Mouse (Mus musculus) embryonic facial prominence, embryonic 11.5 days (tissue): Measurements from ENCODE around the gene 9030025P20Rik. TPM values are rescaled to one million over a fixed set of nuclear protein-coding genes. Genes with fewer than 3 reads are reported as not detected.
"Not testable (repeated sequence)": the region's sequence is repeated elsewhere in the genome, so short reads cannot be mapped to it uniquely, and the experiment has no call there.

Experiments
- ATAC-seq: fragments of 200-750 bp; cut with Nextera tagmentation; replicated peaks from 2 replicates; pipeline ENCODE4 v1.8.0; 2017; ENCODE audit warnings: low read depth; ENCODE audit not compliant: insufficient number of reproducible peaks, low FRiP score, low TSS enrichment
- DNase-seq: peaks from one replicate; pipeline ENCODE4 v3.0.0-alpha.2; 2015; ENCODE audit warnings: low spot score
- H3K27ac ChIP-seq: fragments of 300-500 bp; sonication (generic); replicated peaks from 2 replicates; pipeline ENCODE4 v1.5.1; 2014; ENCODE audit warnings: mild to moderate bottlenecking, low read depth, low read length, control low read depth
- H3K27me3 ChIP-seq: fragments of 300-500 bp; sonication (generic); 2 replicates; pipeline ENCODE4 v1.6.1; 2014; ENCODE audit warnings: mild to moderate bottlenecking, low read length, moderate library complexity, mixed read lengths; ENCODE audit not compliant: control insufficient read depth, insufficient read depth
- H3K36me3 ChIP-seq: fragments of 300-500 bp; sonication (generic); replicated peaks from 2 replicates; pipeline ENCODE4 v1.6.1; 2014; ENCODE audit warnings: low read depth, mild to moderate bottlenecking, low read length, moderate library complexity, mixed read lengths; ENCODE audit not compliant: control insufficient read depth, insufficient read depth
- H3K4me1 ChIP-seq: fragments of 300-500 bp; sonication (generic); 2 replicates; pipeline ENCODE4 v1.6.1; 2014; ENCODE audit warnings: low read length, mixed read lengths; ENCODE audit not compliant: control insufficient read depth, insufficient read depth
- H3K4me2 ChIP-seq: fragments of 300-500 bp; sonication (generic); 2 replicates; pipeline ENCODE4 v1.6.1; 2014; ENCODE audit warnings: low read depth, mild to moderate bottlenecking, control low read depth, low read length, moderate library complexity
- H3K4me3 ChIP-seq: fragments of 300-500 bp; sonication (generic); 2 replicates; pipeline ENCODE4 v1.5.1; 2014; ENCODE audit warnings: low read depth, low read length, control low read depth
- H3K9ac ChIP-seq: fragments of 300-500 bp; sonication (generic); replicated peaks from 2 replicates; pipeline ENCODE4 v1.6.1; 2014; ENCODE audit warnings: mild to moderate bottlenecking, control low read depth, low read length
- H3K9me3 ChIP-seq: fragments of 300-500 bp; sonication (generic); replicated peaks from 2 replicates; pipeline ENCODE4 v1.6.1; 2016; ENCODE audit warnings: mild to moderate bottlenecking, low read length, inconsistent platforms, mixed read lengths; ENCODE audit not compliant: control insufficient read depth
- WGBS: fragments of 180-500 bp; shearing (Covaris S2); extraction: QIAGEN DNeasy Blood & Tissue Kit; methylation state at CpG from one replicate; pipeline ENCODE4 v1.1.7; 2014; 5-methylcytosine and 5-hydroxymethylcytosine counted together
- polyA plus RNA-seq: library from polyadenylated mRNA; unstranded; fragments of >200 nt; fragmentation: Nextera tagmentation; extraction: Ambion mirVana; gene quantifications from 2 replicates; pipeline ENCODE4 v1.2.1, GENCODE M21; 2014

Gene 9030025P20Rik
- polyA plus RNA-seq, 1 experiment from 2014 or later: 10.7 TPM

DNA sequence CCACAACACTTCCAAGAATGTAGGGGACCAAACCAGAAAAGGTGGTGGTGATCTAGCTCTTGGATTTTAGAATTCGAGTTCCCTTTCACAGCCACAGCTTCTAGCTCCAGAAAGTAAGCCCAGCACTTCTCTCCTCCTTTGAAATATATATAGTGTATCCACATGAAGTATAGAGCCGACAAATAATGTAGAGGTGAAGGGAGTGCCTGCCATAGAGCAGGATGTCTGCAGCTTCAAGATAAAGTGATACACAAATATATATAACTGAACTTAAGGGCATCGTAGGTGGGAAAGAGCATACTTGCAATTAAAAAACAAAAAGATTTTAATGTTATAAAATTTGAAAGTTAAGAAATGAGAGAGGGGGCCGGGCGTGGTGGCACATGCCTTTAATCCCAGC is 15.9 kb downstream of the 9030025P20Rik start:
- not testable (repeated sequence) for H3K4me1 ChIP-seq, H3K27me3 ChIP-seq, H3K4me2 ChIP-seq, H3K4me3 ChIP-seq, H3K9ac ChIP-seq, H3K36me3 ChIP-seq, H3K27ac ChIP-seq, DNase-seq, H3K9me3 ChIP-seq, ATAC-seq
- WGBS: no CpG with 5 or more reads among the region's 5 CpGs

DNA sequence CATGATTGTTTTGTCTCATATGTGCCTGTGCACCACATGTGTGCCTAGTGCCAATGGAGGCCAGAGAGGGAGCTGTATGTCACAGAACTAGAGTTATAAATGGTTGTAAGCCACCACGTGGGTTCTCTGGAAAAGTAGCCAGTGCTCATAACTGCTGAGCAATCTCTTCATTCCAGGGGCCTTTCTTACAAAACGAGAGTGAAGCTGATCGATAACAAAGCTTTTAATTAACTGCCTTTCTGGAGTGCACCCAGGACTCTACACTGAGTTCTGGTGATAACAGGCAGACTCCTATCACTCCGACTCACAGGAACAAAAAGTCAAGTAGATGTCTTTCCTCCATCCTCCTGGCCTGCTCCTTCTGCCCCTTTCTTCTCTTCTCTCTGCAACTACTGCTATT is 21.8 kb downstream of the 9030025P20Rik start:
- not testable (repeated sequence) for H3K9ac ChIP-seq, H3K4me3 ChIP-seq, H3K36me3 ChIP-seq, H3K9me3 ChIP-seq, H3K27ac ChIP-seq, H3K27me3 ChIP-seq, ATAC-seq, H3K4me2 ChIP-seq, H3K4me1 ChIP-seq, DNase-seq
- WGBS: no CpG with 5 or more reads among the region's 4 CpGs

DNA sequence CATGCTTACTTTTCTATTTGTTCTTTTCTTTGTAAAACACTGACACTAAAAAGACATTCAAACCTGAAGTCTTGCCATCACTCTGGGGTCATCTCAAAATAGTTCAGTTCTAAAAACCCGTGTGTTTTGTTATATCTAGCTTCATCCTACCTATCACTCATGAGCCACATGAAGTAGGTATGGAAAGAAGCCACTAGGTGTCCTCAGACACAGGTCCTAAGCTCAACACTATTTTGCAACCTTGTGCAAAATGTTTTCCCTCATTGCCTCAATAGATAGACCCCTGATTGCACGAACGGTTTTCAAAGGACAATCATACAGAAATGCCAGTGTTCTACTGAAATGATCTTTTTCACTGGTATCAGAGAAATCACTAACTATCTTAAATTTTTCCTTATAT is 30.8 kb downstream of the 9030025P20Rik start:
- not testable (repeated sequence) for H3K4me1 ChIP-seq, H3K4me3 ChIP-seq, H3K9ac ChIP-seq, H3K9me3 ChIP-seq, DNase-seq, H3K27me3 ChIP-seq, H3K36me3 ChIP-seq, ATAC-seq, H3K27ac ChIP-seq, H3K4me2 ChIP-seq
- WGBS: no CpG with 5 or more reads among the region's 3 CpGs

DNA sequence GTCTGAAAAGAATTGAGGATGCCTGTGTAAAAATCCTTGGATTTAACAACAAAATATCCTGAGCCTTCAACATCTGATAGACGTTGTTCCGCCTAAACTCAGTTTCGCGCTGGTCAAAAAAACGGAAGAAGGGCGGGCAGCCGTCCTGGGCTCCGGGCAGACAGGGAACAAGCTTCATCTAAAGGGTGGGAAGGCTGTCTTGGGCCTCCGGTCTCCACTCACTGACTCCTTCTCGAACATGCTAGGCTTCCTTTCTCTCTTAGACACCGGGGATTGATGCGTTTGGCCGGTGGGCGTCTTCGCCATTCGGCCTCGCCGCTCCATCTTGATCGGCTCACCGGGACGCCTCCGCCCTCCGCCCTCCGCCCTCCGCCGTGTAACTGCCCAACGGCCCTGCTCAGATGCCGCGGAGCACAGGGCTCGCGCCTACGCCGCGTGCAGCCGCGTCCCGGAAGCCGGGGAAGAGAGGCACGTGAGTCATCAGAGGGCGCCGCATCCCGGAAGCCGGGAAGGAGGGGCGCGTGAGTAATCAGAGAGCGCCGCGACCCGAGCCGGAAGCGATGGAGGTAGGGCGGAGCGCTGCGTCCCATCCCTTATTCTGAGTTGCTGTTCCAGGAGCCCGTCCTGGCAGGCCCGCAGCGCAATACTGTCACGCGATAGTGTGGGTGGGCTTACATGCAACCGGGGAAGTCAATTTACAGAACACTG is 31.6 kb downstream of the 9030025P20Rik start, which contains the start of gene Gm3435:
Gene Gm3435 (plus strand): TSS at position 471 of the 708 bp plus-strand sequence.
- no CpG with 5 or more reads among the region's 60 CpGs for whole genome bisulfite sequencing
- peak; percentile 97 for ATAC-seq
- not testable (repeated sequence) for H3K4me1 ChIP-seq

DNA sequence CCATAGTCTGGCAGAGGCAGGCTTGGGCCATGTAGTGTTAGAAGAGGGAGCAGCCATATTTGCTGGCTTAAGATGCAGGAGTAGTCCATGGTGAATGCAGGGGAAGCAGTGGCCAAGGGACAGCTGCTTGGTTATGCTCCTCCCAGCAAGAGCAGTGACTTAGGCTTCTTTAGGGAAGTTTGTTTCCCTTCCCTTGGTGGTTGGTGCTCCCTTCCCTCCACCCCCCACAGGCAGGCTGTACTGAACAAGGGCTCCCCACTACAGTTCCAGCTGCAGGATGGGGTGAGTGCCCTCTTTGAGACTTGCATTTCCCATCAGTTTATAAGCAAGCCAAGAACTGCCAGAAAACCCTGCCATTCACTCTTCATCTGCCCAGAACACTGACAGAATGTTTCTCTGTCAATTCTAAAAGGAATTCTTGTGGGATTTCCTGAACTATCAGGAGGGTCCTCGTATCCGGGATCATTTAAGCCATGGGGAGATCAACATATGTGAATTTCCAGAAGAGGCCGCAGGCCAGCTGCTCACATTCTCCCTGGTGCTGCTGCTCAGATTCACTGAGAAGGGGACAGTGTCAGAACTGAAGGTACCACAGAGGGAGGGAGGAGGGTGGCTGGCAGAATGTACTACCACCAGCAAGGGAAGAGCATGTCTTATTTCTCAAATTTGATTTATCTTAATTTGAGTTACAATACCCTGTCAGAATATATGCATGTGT is 43.4 kb downstream of the 9030025P20Rik start:
- not testable (repeated sequence) for H3K4me2 ChIP-seq, H3K36me3 ChIP-seq, H3K9ac ChIP-seq, H3K27ac ChIP-seq, H3K27me3 ChIP-seq, H3K9me3 ChIP-seq, DNase-seq, H3K4me3 ChIP-seq, ATAC-seq, H3K4me1 ChIP-seq
- WGBS: 72% methylated on average over 3 of the region's 3 CpGs

More for the DNA sequence above, 31.6 kb downstream of the 9030025P20Rik start, which contains the start of gene Gm3435:
- not testable (repeated sequence) for H3K27me3 ChIP-seq, H3K9ac ChIP-seq, H3K27ac ChIP-seq, H3K9me3 ChIP-seq, H3K4me2 ChIP-seq, H3K36me3 ChIP-seq, DNase-seq, H3K4me3 ChIP-seq

DNA sequence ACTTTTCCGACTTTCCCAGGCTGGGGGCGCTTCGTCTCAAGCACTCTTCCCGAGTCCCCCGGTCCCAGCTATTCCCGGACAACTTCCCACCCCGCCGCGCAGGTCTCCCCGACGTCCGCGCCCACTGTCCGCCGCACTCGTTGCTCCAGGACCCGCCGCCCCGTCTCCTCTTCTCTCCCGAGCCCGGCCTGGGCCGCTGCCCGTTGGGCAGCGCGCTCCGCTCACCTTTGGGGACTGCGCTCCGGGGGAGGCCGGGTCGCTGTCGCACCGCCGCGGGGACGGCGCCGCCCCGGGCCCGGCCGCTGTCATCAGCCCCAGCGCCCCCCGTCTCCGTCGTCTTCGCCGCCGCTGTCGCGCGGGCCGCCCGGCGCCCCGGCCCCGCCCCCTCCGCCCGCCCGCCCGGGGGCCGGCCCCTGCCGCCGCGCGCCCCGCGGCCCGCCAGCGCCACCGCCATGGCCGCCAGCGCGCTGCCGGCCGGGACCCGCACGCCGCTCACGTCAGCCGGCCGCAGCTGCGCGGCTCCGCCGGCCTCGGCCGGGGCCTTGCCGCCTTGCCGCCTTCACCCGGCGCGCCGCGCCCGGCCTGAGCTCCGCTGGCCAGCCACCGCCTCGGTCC is 45.7 kb downstream of the 9030025P20Rik start:
- not testable (repeated sequence) for H3K4me3 ChIP-seq, DNase-seq, H3K9me3 ChIP-seq, H3K4me1 ChIP-seq, H3K4me2 ChIP-seq, H3K27me3 ChIP-seq, H3K36me3 ChIP-seq, H3K27ac ChIP-seq, H3K9ac ChIP-seq
- no CpG with 5 or more reads among the region's 97 CpGs for WGBS
- peak; percentile 40 for ATAC-seq

DNA sequence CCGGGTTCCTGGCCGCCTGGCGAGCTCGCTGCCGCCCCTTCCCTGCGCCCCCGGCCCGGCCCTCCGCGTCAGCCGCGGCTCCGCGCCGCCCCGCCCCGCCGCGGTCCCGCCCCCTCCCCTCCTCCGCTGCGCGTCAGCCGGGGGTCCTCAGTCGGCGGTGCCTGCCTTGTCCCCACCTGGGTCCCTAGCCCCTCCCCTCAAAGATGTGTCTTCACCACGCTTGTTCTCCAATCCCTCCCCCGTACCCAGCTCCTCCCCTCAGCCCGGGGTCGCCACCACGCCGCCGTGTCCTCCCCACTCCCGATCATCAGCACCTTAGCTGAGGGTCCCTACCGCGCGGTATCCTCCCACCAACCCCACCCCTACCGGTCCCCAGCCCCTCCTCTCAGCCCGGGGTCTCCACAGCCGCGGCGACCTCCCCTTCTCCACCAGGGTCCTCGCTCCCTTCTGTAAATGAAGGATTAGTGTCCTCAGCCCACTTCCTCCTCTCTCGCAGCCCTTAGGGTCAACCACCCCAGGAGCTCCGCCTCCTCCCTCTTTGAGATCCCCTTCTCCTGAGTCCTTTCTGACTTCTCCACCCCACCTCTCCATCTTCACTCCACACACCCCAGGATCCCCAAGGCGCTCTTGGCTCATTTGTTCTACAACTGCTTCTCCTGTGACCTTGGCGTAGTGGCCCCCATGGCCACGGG is 46.4 kb downstream of the 9030025P20Rik start:
- ATAC-seq: peak; percentile 88
- not testable (repeated sequence) for H3K27ac ChIP-seq, H3K27me3 ChIP-seq, H3K36me3 ChIP-seq, H3K4me2 ChIP-seq, H3K4me1 ChIP-seq, H3K4me3 ChIP-seq, H3K9me3 ChIP-seq, H3K9ac ChIP-seq, DNase-seq
- no CpG with 5 or more reads among the region's 48 CpGs for WGBS
